Mouse (Mus musculus) lung, postnatal 0 days (tissue): ENCODE measurements around the gene Zbtb8a. TPM values are rescaled to one million over a fixed set of nuclear protein-coding genes. Genes with fewer than 3 reads are reported as not detected.

Experiments
- ATAC-seq: fragments of 200-750 bp; cut with Nextera tagmentation; 2 replicates; pipeline ENCODE4 v1.8.0; 2017; ENCODE audit warnings: moderate library complexity
- DNase-seq: peaks from one replicate; pipeline ENCODE4 v3.0.0-alpha.2; 2016; ENCODE audit warnings: low spot score
- H3K27ac ChIP-seq: fragments of 300-500 bp; sonication (generic); 2 replicates; pipeline ENCODE4 v1.5.1; 2014; ENCODE audit warnings: antibody characterized with exemption, mild to moderate bottlenecking, low read length, mixed read lengths
- H3K27me3 ChIP-seq: fragments of 300-500 bp; sonication (generic); replicated peaks from 2 replicates; pipeline ENCODE4 v1.6.1; 2014; ENCODE audit warnings: low read length, mixed read lengths; ENCODE audit not compliant: insufficient read depth
- H3K36me3 ChIP-seq: fragments of 300-500 bp; sonication (generic); 2 replicates; pipeline ENCODE4 v1.6.1; 2014; ENCODE audit warnings: low read length, mixed read lengths; ENCODE audit not compliant: insufficient read depth
- H3K4me1 ChIP-seq: fragments of 300-500 bp; sonication (generic); 2 replicates; pipeline ENCODE4 v1.6.1; 2014; ENCODE audit warnings: antibody characterized with exemption, low read depth, low read length, mixed read lengths; ENCODE audit not compliant: insufficient read depth
- H3K4me2 ChIP-seq: fragments of 300-500 bp; sonication (generic); replicated peaks from 2 replicates; pipeline ENCODE4 v1.6.1; 2014; ENCODE audit warnings: low read depth, mild to moderate bottlenecking, low read length, moderate library complexity, mixed read lengths
- H3K4me3 ChIP-seq: fragments of 300-500 bp; sonication (generic); 2 replicates; pipeline ENCODE4 v1.5.1; 2014; ENCODE audit warnings: low read depth, low read length
- H3K9ac ChIP-seq: fragments of 300-500 bp; sonication (generic); replicated peaks from 2 replicates; pipeline ENCODE4 v1.6.1; 2014; ENCODE audit warnings: low read depth, mild to moderate bottlenecking
- H3K9me3 ChIP-seq: fragments of 300-500 bp; sonication (generic); 2 replicates; pipeline ENCODE4 v1.6.1; 2016; ENCODE audit warnings: low read length, mixed read lengths
- CTCF ChIP-seq: IDR thresholded peaks from 2 replicates; pipeline ENCODE4 v1.5.1; 2016; ENCODE audit warnings: antibody characterized with exemption, mild to moderate bottlenecking
- EP300 ChIP-seq: IDR thresholded peaks from 2 replicates; pipeline ENCODE4 v1.6.1; 2016; ENCODE audit warnings: antibody characterized with exemption, mild to moderate bottlenecking, control low read depth
- WGBS: fragments of 180-500 bp; shearing (Covaris S2); extraction: QIAGEN DNeasy Blood & Tissue Kit; methylation state at CpG from one replicate; pipeline ENCODE4 v1.1.7; 2014; 5-methylcytosine and 5-hydroxymethylcytosine counted together
- polyA plus RNA-seq: library from polyadenylated mRNA; unstranded; fragments of >200 nt; fragmentation: Nextera tagmentation; extraction: Ambion mirVana; gene quantifications from 2 replicates; pipeline ENCODE4 v1.2.1, GENCODE M21; 2015

Zbtb8a gene
- polyA plus RNA-seq, 1 experiment from 2014 or later, result 15.6 TPM

DNA sequence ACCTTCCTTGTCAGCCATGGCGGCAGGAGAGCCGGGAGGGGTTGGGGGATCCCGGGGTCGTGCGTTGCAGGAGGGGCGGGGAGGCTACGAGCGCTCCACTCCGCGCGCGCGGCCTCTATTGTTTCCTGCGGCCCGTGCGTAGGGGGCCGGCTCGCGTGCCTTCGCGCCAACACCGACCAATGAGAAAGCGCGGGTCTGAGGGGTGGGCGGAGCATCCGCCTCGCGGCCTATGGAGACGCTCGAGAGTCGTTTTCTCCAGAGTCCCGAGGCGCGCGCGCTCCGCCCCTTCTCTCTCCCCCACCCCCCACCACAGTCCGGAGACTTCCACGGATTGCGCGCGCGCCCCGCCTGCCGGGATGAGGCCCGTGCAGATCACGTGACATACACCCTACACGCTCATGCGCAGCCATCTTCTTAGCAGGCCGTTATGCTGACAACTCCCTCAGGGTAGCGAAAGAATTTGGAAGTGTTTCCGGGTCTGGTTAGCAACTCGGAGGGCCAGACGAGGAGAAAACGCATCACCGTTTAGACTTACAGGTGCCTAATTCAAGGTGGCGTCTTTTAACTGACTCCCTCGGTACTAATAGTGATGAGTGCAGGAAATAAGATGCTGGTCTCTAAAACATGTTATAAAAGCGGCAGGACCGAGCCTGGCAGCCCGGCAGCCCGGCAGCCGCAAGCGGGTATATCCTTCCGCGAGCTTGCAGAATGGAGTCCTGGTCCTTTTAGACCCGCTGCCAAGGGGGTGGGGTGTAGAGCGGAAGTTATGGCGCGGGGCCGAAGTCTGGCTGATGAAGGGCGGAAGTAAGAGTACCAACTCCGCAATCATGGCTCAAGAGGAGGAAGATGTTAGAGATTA lies 42.5 kb downstream of the Zbtb8a start, which contains the start of the genes Rbbp4 and Zbtb8os:
TSS of gene Rbbp4 (minus strand) at position 155 of the 859 bp plus-strand sequence.
TSS of gene Zbtb8os (plus strand) at position 480 of the 859 bp plus-strand sequence.
- no peaks in the 10 kb centered on the region; the same call in 1 of the 2 replicates for H3K4me1 ChIP-seq
- peak within 1 kb of the TSS; percentile 68 for H3K4me2 ChIP-seq
- ATAC-seq, result peak; percentile 97
- peak within 1 kb of the TSS; percentile 85 for H3K9ac ChIP-seq
- H3K36me3 ChIP-seq, result no peaks in the 10 kb centered on the region
- peak within 1 kb of the TSS; percentile 99 for H3K27ac ChIP-seq
- WGBS, result under 1% methylated on average over 58 of the region's 73 CpGs
- no peaks in the 10 kb centered on the region for H3K9me3 ChIP-seq
- H3K27me3 ChIP-seq, result no peaks in the 10 kb centered on the region
- H3K4me3 ChIP-seq, result peak within 1 kb of the TSS; percentile 86
- TF ChIP-seq EP300 (peak; percentile 87), CTCF (peak; percentile 34)
- DNase-seq, result peak; percentile 100

GRCm38 (mm10) chr4:129334677-129335215 lies 43.2 kb downstream of the Zbtb8a start:
- Histone ChIP-seq H3K9me3 (no peaks in the 10 kb centered on the region), H3K36me3 (no peaks in the 10 kb centered on the region), H3K4me3 (peak overlapping the region; percentile 86), H3K4me1 (no peaks in the 10 kb centered on the region; the same call in 1 of the 2 replicates), H3K27me3 (no peaks in the 10 kb centered on the region), H3K27ac (peak overlapping the region; percentile 99), H3K4me2 (peak overlapping the region; percentile 68), H3K9ac (peak overlapping the region; percentile 85)
- under 1% methylated on average over 58 of the region's 62 CpGs for WGBS
- peak; percentile 56 for ATAC-seq
- no peak for DNase-seq
- TF ChIP-seq EP300 (no peak), CTCF (no peak)

GRCm38 (mm10) chr4:129332846-129333245 lies 45.1 kb downstream of the Zbtb8a start:
- no peaks in the 10 kb centered on the region; the same call in 1 of the 2 replicates for H3K4me1 ChIP-seq
- 11% methylated on average over 1 of the region's 1 CpGs for WGBS
- H3K9ac ChIP-seq, result no peak overlapping the region
- no peaks in the 10 kb centered on the region for H3K9me3 ChIP-seq
- no peak overlapping the region for H3K4me2 ChIP-seq
- no peak; the same call in 1 of the 2 replicates for TF ChIP-seq CTCF
- H3K27me3 ChIP-seq, result no peaks in the 10 kb centered on the region
- peaks cover 3% of the 10 kb centered on the region; the same call in 1 of the 2 replicates for H3K36me3 ChIP-seq
- H3K27ac ChIP-seq, result no peak overlapping the region
- no peak overlapping the region for H3K4me3 ChIP-seq
- no peak for ATAC-seq
- DNase-seq, result peak; percentile 36

GRCm38 (mm10) chr4:129326191-129326590 lies 51.7 kb downstream of the Zbtb8a start:
- no peaks in the 10 kb centered on the region for H3K27me3 ChIP-seq
- DNase-seq (no peak), ATAC-seq (no peak)
- no peaks in the 10 kb centered on the region for H3K4me1 ChIP-seq
- peaks cover 12% of the 10 kb centered on the region; the same call in 1 of the 2 replicates for H3K36me3 ChIP-seq
- TF ChIP-seq EP300 (no peak), CTCF (no peak)
- H3K9ac ChIP-seq, result no peak overlapping the region
- H3K4me2 ChIP-seq, result no peak overlapping the region
- no peaks in the 10 kb centered on the region for H3K9me3 ChIP-seq
- WGBS, result 52% methylated on average over 1 of the region's 1 CpGs
- no peak overlapping the region for H3K27ac ChIP-seq
- H3K4me3 ChIP-seq, result no peak overlapping the region

GRCm38 (mm10) chr4:129324756-129325155 lies 53.2 kb downstream of the Zbtb8a start:
- no peak overlapping the region for H3K4me2 ChIP-seq
- ATAC-seq (no peak), DNase-seq (peak; percentile 60)
- no peak overlapping the region for H3K9ac ChIP-seq
- H3K27me3 ChIP-seq, result no peaks in the 10 kb centered on the region
- H3K4me1 ChIP-seq, result no peaks in the 10 kb centered on the region
- H3K36me3 ChIP-seq, result peaks cover 12% of the 10 kb centered on the region; the same call in 1 of the 2 replicates
- no peaks in the 10 kb centered on the region for H3K9me3 ChIP-seq
- WGBS, result 89% methylated on average over 1 of the region's 1 CpGs
- TF ChIP-seq EP300, result no peak
- TF ChIP-seq CTCF, result no peak
- no peak overlapping the region for H3K4me3 ChIP-seq
- H3K27ac ChIP-seq, result no peak overlapping the region

- no peaks in the 10 kb centered on the region for H3K4me1 ChIP-seq
- no peak for ATAC-seq
- H3K9me3 ChIP-seq, result no peaks in the 10 kb centered on the region
- DNase-seq, result no peak
- H3K4me2 ChIP-seq, result no peak overlapping the region
- H3K4me3 ChIP-seq, result no peak overlapping the region
- H3K27ac ChIP-seq, result no peak overlapping the region
- H3K9ac ChIP-seq, result no peak overlapping the region
- H3K27me3 ChIP-seq, result no peaks in the 10 kb centered on the region
- H3K36me3 ChIP-seq, result peaks cover 14% of the 10 kb centered on the region; the same call in 1 of the 2 replicates
- 62% methylated on average over 1 of the region's 1 CpGs for WGBS
- TF ChIP-seq CTCF (no peak), EP300 (no peak)
Observed at GRCm38 (mm10) chr4:129323491-129323890, 54.4 kb downstream of the Zbtb8a start.
